Mouse (Mus musculus) stomach, postnatal 0 days (tissue): Measurements from ENCODE around the gene Heatr9. TPM values are rescaled to one million over a fixed set of nuclear protein-coding genes. Genes with fewer than 3 reads are reported as not detected.
"Not testable (repeated sequence)": the region's sequence is repeated elsewhere in the genome, so short reads cannot be mapped to it uniquely, and the experiment has no call there.

Source experiments
- ATAC-seq: fragments of 200-750 bp; cut with Nextera tagmentation; 2 replicates; pipeline ENCODE4 v1.8.0; 2017; ENCODE audit not compliant: low FRiP score, low TSS enrichment
- DNase-seq: peaks from one replicate; pipeline ENCODE4 v3.0.0-alpha.2; 2016; ENCODE audit warnings: low spot score
- H3K27ac ChIP-seq: fragments of 300-500 bp; sonication (generic); replicated peaks from 2 replicates; pipeline ENCODE4 v1.5.1; 2014; ENCODE audit warnings: mild to moderate bottlenecking, control low read depth
- H3K27me3 ChIP-seq: fragments of 300-500 bp; sonication (generic); 2 replicates; pipeline ENCODE4 v1.6.1; 2014; ENCODE audit warnings: low read length; ENCODE audit not compliant: control insufficient read depth, insufficient read depth
- H3K36me3 ChIP-seq: fragments of 300-500 bp; sonication (generic); 2 replicates; pipeline ENCODE4 v1.6.1; 2014; ENCODE audit warnings: low read length, mixed read lengths; ENCODE audit not compliant: control insufficient read depth, insufficient read depth
- H3K4me1 ChIP-seq: fragments of 300-500 bp; sonication (generic); replicated peaks from 2 replicates; pipeline ENCODE4 v1.6.1; 2014; ENCODE audit warnings: antibody characterized with exemption; ENCODE audit not compliant: control insufficient read depth, insufficient read depth
- H3K4me2 ChIP-seq: fragments of 300-500 bp; sonication (generic); replicated peaks from 2 replicates; pipeline ENCODE4 v1.6.1; 2014; ENCODE audit warnings: low read depth, mild to moderate bottlenecking, control low read depth, moderate library complexity
- H3K4me3 ChIP-seq: fragments of 300-500 bp; sonication (generic); 2 replicates; pipeline ENCODE4 v1.5.1; 2014; ENCODE audit warnings: low read depth, low read length, control low read depth
- H3K9ac ChIP-seq: fragments of 300-500 bp; sonication (generic); 2 replicates; pipeline ENCODE4 v1.6.1; 2014; ENCODE audit warnings: mild to moderate bottlenecking, low read length, control low read depth, mixed read lengths
- H3K9me3 ChIP-seq: fragments of 300-500 bp; sonication (generic); 2 replicates; pipeline ENCODE4 v1.6.1; 2016; ENCODE audit warnings: low read length; ENCODE audit not compliant: control insufficient read depth
- CTCF ChIP-seq: IDR thresholded peaks from 2 replicates; pipeline ENCODE4 v1.5.1; 2016; ENCODE audit warnings: antibody characterized with exemption, low read depth, mild to moderate bottlenecking, moderate library complexity
- EP300 ChIP-seq: optimal IDR thresholded peaks from 2 replicates; pipeline ENCODE3; 2016; ENCODE audit warnings: antibody characterized with exemption
- WGBS: fragments of 180-500 bp; shearing (Covaris S2); extraction: QIAGEN DNeasy Blood & Tissue Kit; methylation state at CpG from one replicate; pipeline ENCODE4 v1.1.7; 2014; 5-methylcytosine and 5-hydroxymethylcytosine counted together
- polyA plus RNA-seq: library from polyadenylated mRNA; unstranded; fragments of >200 nt; fragmentation: Nextera tagmentation; extraction: Ambion mirVana; gene quantifications from 2 replicates; pipeline ENCODE4 v1.2.1, GENCODE M21; 2015

Gene Heatr9
- polyA plus RNA-seq, 1 experiment from 2014 or later: not detected

DNA sequence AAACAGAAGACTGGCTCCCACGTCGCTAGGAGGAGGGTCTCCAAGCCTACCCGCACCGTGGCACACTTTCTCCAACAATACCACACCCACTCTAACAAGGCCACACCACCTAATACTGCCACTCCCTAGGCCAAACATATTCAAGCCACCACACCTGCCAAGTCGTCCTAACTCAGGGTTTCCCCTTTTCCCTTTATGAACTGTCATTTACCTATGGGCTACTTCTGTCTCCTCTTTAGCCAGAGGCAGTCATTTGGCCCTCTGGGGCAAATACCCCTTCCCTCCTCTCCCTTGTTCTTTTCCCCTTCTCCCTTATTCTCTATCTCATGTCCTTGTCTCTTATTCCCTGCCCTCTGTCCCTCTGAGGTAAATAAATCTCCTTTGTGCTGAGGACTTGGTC is 29.7 kb upstream of the Heatr9 start:
- TF ChIP-seq EP300 (no peak), CTCF (no peak)
- 68% methylated on average over 5 of the region's 5 CpGs for WGBS
- H3K4me1 ChIP-seq: no peaks in the 10 kb centered on the region
- no peaks in the 10 kb centered on the region for H3K27me3 ChIP-seq
- H3K27ac ChIP-seq: no peak overlapping the region
- DNase-seq (no peak), ATAC-seq (no peak)
- H3K36me3 ChIP-seq: no peaks in the 10 kb centered on the region
- H3K4me3 ChIP-seq: no peak overlapping the region
- H3K4me2 ChIP-seq: no peak overlapping the region
- no peak overlapping the region for H3K9ac ChIP-seq
- H3K9me3 ChIP-seq: no peaks in the 10 kb centered on the region

- WGBS: 85% methylated on average over 7 of the region's 7 CpGs
- not testable (repeated sequence) for ATAC-seq, H3K36me3 ChIP-seq, H3K9ac ChIP-seq, H3K4me1 ChIP-seq, DNase-seq, H3K27ac ChIP-seq, H3K4me2 ChIP-seq, H3K27me3 ChIP-seq, H3K4me3 ChIP-seq, H3K9me3 ChIP-seq
Measured at GRCm38 (mm10) chr11:83551037-83551436, 29.1 kb upstream of the Heatr9 start.

DNA sequence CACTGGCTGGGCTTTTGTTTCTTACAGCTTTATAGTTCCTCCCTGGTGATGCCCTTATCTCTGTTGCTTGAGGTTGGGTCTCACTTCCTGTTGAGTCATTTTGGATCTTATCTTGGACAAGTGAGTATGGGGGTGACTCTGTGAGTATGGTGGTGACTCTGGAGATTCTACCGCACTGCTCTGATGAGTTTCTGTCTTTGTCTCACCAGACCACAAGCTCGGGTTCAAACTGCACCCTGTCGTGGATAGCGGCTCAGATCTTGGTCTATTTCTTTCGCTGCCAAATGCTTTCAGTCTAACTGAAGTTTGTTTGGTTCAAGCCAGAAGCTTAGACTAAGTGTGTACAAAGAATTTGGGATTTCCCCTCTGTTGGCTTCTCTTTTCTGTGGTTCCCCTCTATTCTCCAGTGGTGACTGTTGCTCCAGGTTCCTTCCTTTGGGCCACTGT is 28.2 kb upstream of the Heatr9 start:
- ATAC-seq (no peak), DNase-seq (no peak)
- Histone ChIP-seq H3K4me1 (no peaks in the 10 kb centered on the region), H3K4me2 (no peak overlapping the region), H3K27ac (no peak overlapping the region), H3K9ac (no peak overlapping the region), H3K9me3 (no peaks in the 10 kb centered on the region), H3K36me3 (no peaks in the 10 kb centered on the region), H3K4me3 (no peak overlapping the region), H3K27me3 (no peaks in the 10 kb centered on the region)
- no peak for TF ChIP-seq EP300
- TF ChIP-seq CTCF: no peak
- 72% methylated on average over 5 of the region's 5 CpGs for WGBS

- Histone ChIP-seq H3K9ac (no peak overlapping the region), H3K4me2 (no peak overlapping the region), H3K9me3 (no peaks in the 10 kb centered on the region), H3K4me1 (no peaks in the 10 kb centered on the region), H3K36me3 (no peaks in the 10 kb centered on the region), H3K27me3 (no peaks in the 10 kb centered on the region), H3K27ac (no peak overlapping the region), H3K4me3 (no peak overlapping the region)
- 44% methylated on average over 3 of the region's 3 CpGs for WGBS
- ATAC-seq (no peak), DNase-seq (no peak)
- TF ChIP-seq EP300 (no peak), CTCF (no peak)
Measured at GRCm38 (mm10) chr11:83544214-83544613, 22.2 kb upstream of the Heatr9 start.

DNA sequence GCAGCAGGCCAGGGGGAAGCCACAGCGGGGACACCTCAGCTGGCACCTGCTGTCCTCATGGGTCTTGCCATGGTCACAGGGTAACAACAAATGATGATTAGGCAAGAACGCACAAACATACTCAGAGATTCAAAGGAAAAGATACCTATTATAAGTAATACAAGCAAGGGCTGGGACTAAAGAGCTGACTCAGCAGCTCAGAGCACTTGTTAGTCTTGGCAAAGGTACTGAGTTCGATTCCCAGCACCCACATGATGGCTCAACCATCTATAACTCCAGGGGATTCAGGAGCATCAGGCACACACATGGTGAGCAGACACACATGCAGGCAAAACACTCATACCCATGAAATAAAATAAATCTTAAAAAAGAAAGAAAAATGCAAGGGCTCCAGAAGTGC is 19.4 kb upstream of the Heatr9 start:
- ATAC-seq: no peak
- 76% methylated on average over 3 of the region's 3 CpGs for WGBS
- no peaks in the 10 kb centered on the region for H3K36me3 ChIP-seq
- DNase-seq: no peak
- no peaks in the 10 kb centered on the region for H3K27me3 ChIP-seq
- TF ChIP-seq EP300 (no peak), CTCF (no peak)
- no peak overlapping the region for H3K9ac ChIP-seq
- no peak overlapping the region for H3K4me3 ChIP-seq
- H3K4me2 ChIP-seq: no peak overlapping the region
- H3K27ac ChIP-seq: no peak overlapping the region
- no peaks in the 10 kb centered on the region for H3K4me1 ChIP-seq
- no peaks in the 10 kb centered on the region for H3K9me3 ChIP-seq

DNA sequence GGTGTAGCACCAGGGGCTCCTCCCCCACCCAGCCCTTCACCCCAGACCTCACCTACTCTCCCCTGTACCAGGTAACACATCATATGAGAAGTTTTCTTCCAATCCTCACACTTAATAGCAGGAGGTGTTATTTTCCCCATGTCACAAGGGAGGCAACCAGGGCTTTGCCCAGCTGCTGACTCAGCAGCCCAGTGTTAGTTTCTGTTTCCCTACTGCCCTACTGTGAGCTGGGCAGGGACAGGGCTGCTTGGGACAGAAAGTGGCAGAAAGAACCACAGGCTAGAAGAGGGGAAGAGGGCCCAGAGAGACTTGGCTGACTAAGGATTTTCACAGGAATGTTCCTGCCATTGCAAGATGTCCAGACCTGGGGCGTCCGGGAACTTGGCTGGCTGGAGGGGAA is 19.0 kb upstream of the Heatr9 start:
- Histone ChIP-seq H3K4me1 (no peaks in the 10 kb centered on the region), H3K27me3 (no peaks in the 10 kb centered on the region), H3K9me3 (no peaks in the 10 kb centered on the region), H3K4me3 (no peak overlapping the region), H3K4me2 (no peak overlapping the region), H3K9ac (no peak overlapping the region), H3K36me3 (no peaks in the 10 kb centered on the region), H3K27ac (no peak overlapping the region)
- DNase-seq (no peak), ATAC-seq (no peak)
- TF ChIP-seq EP300 (no peak), CTCF (no peak)
- WGBS: 96% methylated on average over 2 of the region's 2 CpGs
